Mouse (Mus musculus): ENCODE results near the gene Try5. TPM values are rescaled to one million over a fixed set of nuclear protein-coding genes. Genes with fewer than 3 reads are reported as not detected.
"Not testable (repeated sequence)": the region's sequence is repeated elsewhere in the genome, so short reads cannot be mapped to it uniquely, and the experiment has no call there.

Try5 gene
- not detected for total RNA-seq (2021)

DNA sequence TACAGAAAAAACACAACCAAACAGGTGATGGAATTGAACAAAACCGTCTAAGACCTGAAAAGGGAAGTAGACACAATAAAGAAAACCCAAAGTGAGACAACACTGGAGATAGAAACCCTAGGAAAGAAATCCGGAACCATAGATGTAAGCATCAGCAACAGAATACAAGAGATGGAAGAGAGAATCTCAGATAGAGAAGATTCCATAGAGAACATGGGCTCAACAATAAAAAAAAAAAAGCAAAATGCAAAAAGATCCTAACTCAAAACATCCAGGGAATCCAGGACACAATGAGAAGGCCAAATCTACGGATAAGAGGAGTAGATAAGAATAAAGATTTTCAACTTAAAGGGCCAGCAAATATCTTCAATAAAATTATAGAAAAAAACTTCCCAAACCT lies at the start of gene Try5:
Gene Try5, minus strand, starts transcription at position 101 of the 400 bp plus-strand sequence.
- DNase-seq (ENCODE audit: low spot score); intact Hi-C loops (cut with DNase I): not testable (repeated sequence)

DNA sequence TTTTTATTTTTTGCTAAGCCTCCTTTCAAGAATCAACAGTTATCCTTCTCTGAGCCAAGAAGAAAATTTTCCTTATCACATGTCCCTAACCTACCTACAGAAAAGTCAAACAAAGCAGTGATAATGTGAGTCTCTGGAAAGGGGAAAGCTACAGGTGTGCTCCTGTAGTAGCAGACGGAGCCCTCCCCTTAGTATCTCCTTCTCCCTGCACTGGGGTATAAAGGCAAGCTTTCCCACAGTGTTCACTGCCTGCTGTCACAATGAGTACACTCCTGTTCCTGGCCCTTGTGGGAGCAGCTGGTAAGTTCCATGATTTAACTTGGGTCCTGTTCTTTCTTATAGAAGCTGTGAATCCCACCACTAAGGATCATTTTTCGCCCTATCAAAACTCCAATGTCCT lies 37.3 kb upstream of the Try5 start, which contains the start of gene Try10:
Gene Try10, plus strand, starts transcription at position 174 of the 400 bp plus-strand sequence.
- no peak for DNase-seq (ENCODE audit: low spot score)
- intact Hi-C loops (cut with DNase I): loop anchor here (2.0 kb wide), 1 partner anchor 65 kb away; no protein-coding TSS in a partner anchor

DNA sequence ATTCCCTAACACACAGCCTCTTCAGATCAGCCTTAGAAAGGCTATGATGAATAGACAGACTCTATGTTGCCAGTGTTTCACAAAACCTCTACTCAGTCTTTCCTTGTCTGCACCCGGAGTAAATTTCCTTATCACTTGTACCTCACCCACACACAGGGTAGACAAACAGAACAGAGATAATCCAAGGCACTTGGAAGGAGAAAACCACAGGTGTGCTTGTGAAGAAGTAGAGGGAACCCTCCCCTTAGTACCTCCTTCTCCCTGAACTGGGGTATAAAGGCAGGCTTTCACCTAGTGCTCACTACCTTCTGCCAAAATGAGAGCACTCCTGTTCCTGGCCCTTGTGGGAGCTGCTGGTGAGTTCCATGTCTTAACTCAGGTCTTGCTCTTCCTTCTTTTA lies 14.7 kb downstream of the Try5 start, which contains the start of gene Try4:
Gene Try4, plus strand, starts transcription at position 301 of the 400 bp plus-strand sequence.
- intact Hi-C loops (cut with DNase I): no loop called here
- DNase-seq (ENCODE audit: low spot score): no peak

DNA sequence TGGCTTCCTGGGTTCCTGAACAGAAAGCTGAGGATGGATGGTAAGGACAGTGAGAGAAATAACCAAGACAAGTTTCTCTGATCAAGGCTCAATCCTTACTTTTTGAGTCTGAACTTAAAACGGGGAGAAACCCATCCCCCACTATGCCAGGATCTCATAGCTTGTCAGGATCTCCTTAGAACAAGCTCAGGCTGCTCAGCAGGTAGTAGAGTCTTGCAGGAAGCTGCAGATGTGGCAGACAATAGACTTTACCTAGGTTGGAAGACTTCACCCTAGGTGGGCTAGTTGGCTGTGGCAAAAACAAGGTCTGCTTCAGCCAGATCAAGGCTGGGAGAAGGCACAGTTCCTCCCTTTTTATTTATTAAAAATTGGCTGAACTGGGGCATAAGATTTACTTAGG lies 18.4 kb downstream of the Try5 start:
- DNase-seq (ENCODE audit: low spot score): no peak
- intact Hi-C loops (cut with DNase I): no loop called here

DNA sequence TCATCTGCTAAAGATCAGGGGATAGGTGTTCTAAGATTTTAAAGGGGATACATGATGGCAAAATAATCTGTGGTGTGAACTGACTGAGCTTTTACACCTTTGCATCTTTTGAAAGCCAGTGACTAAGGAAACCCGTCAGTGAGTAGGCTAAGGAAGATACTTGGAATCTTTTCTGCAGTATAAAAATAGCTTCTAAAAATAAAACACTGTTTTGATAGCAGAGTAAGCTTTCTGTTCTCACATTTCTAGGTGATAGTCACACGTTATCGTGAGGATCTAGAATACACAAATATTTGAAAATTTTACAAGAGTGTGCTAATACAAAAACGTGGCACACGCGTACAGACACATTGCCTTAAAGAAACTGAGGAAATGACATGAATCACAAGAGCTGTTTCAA lies 50.5 kb downstream of the Try5 start:
- no peak for DNase-seq (ENCODE audit: low spot score)
- intact Hi-C loops (cut with DNase I): no loop called here

DNA sequence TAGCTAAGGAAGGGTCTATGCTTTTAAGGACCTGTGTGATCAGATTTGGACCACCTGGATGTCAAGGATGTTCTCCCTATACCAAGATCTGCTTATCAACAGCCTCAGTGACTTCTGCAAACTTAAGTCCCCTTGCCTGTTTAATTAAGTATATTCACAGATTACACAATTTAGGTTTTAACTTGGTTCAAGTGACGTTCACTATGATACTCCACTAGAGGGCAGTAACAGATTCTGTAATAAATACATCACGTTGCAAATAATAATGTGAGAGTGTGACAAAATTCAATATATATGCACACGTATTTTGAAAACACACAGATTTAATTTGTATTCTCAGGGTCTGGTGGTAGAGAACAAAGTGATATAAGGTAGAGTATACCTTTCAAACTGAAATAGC lies 53.8 kb downstream of the Try5 start:
- no peak for DNase-seq (ENCODE audit: low spot score)
- intact Hi-C loops (cut with DNase I): loop anchor here (5.0 kb wide), 1 partner anchor 270 kb away; no protein-coding TSS in a partner anchor

Other genes starting within 250 kb of the Try5 start
- not detected for gene Try4, start 14.6 kb downstream of the Try5 start, total RNA-seq (2021)
- not detected for gene Try10, start 37.3 kb upstream of the Try5 start, total RNA-seq (2021)
- not detected for gene Prss3, start 60.8 kb upstream of the Try5 start, total RNA-seq (2021)
- not detected for gene Gm5771, start 75.5 kb upstream of the Try5 start, total RNA-seq (2021)
- gene Gm10334, start 129.3 kb upstream of the Try5 start, total RNA-seq (2021): not detected
- not detected for gene Prss1, start 142.1 kb upstream of the Try5 start, total RNA-seq (2021)
- gene Prss2, start 204.9 kb upstream of the Try5 start, total RNA-seq (2021): not detected